Mouse (Mus musculus) embryo, embryonic 11.5 days (tissue): ENCODE data around the gene Dhdh.
A peak's percentile ranks its signal among the peaks of the same experiment; 100 is the strongest.
"Not testable (repeated sequence)": the region's sequence is repeated elsewhere in the genome, so short reads cannot be mapped to it uniquely, and the experiment has no call there.

Experiments used
- DNase-seq: peaks from one replicate; pipeline ENCODE4 v3.0.0-alpha.2; 2012; ENCODE audit warnings: low read depth, low spot score

Dhdh gene

GRCm38 (mm10) chr7:45488293-45489204, at the start of gene Dhdh:
Gene Dhdh (minus strand): TSS chr7:45488805.
- DNase-seq, result no peak

- no peak for DNase-seq
Measured at GRCm38 (mm10) chr7:45537602-45538001, 49.0 kb upstream of the Dhdh start.

DNA sequence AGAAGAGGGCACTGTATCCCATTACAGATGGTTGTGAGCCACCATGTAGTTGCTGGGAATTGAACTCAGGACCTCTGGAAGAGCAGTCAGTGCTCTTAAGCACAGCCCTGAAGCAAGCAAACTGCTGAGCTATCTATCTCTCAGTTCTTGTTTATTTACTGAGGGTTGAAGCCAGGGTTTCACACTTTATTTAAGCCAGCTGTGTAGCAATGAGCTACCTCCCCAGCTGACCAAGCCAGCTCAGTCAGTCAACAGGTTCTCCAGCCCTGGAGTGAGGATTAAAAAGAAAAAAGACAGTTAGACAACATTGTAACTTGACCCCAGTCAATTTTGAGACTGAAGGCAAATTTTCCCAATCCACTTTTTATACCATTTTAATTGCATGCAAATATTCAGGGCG, 47.1 kb upstream of the Dhdh start:
- no peak for DNase-seq

DNA sequence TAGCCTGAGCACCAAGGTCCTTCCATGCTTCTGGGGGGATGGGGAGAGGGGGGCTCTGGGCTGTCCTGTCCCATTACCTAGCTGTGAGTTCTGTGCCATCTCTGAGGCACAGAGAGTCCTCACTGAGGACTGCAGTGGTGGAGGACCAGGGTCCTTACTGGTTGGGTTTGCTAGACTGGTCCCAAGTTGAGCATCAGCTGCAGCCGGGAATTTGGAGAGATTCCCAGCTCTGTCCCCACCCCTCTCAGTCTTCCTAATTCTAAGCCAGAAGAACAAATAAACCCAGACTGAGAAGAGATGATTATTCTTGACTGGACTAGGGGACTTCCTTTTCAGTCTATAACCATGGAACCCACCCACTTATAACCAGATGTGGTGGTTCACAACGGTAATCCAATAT, 42.0 kb upstream of the Dhdh start:
- DNase-seq, result no peak

GRCm38 (mm10) chr7:45529461-45529860, 40.9 kb upstream of the Dhdh start:
- DNase-seq, result no peak

- DNase-seq, result not testable (repeated sequence)
Measured at GRCm38 (mm10) chr7:45527169-45527568, 38.6 kb upstream of the Dhdh start.

DNA sequence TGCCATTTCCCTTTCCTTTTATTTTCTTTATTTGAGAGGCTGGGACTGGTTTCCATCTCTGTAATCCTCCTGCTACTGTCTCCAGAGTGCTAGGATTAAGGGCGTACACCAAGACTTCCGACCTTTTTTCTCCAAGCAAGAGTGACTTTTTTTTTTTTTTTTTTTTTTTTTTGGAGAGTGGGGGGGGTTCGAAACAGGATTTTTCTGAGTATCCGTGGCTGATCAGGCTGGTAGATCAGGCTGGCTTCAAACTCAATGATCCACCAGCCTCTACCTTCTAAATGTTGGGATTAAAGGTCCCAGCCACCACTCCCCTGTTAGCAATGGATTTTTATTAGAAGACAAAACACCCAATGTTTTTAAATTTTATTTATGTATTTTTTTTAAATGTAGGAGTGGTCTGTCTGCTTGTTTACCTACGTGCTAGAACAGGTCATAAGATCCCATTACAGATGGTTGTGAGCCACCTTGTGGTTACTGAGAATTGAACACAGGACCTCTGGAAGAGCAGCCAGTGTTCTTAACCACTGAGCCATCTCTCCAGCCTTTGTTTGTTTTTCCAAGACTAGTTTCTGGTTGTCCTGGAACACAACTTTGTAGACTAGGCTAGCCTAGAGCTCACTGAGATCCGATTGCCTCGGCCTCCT, 38.0 kb upstream of the Dhdh start:
- DNase-seq, result no peak

- peak; percentile 89 for DNase-seq
Measured at GRCm38 (mm10) chr7:45525809-45526473, 37.3 kb upstream of the Dhdh start, which contains the start of the genes Ppp1r15a and Plekha4. Gene Ppp1r15a (minus strand): TSS chr7:45526268. Gene Plekha4 (plus strand): TSS chr7:45526330.

GRCm38 (mm10) chr7:45524841-45525621, 36.4 kb upstream of the Dhdh start:
- no peak for DNase-seq

GRCm38 (mm10) chr7:45523678-45524170, 35.1 kb upstream of the Dhdh start:
- no peak for DNase-seq

DNA sequence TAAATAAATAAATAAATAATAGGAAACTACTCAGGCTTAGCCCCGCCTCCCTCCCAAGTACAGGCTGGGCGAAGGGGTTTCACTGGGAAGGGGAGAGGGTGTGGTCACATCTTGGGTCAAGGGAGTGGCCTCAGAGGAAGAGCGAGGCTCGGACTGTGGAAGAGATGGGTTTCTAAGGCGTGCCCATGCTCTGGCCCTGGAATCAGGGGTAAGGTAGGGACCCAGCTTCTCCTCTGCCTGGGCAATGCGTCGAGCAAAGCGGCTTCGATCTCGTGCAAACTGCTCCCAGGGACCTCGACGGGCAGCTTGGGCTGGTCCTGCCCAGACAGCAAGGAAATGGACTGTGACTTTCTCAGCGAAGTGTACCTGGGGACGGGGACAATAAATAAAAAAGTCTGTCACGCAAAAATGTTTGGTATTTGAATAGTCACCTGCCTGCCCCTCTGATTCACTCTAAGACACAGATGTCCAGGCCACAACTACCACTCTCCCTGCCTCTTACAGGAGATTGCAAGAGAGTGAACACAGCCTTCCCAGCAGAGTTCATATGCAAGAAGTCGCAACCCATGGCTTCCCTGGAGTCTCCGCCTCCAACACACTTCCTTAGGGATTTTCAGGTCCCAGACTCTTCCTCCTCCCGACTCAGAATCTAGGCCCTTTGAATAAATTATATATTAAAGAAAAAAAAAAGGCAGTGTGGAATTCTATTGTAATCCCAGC, 34.5 kb upstream of the Dhdh start:
- no peak for DNase-seq

- no peak for DNase-seq
Measured at GRCm38 (mm10) chr7:45522194-45522752, 33.7 kb upstream of the Dhdh start.

- peak; percentile 88 for DNase-seq
Measured at GRCm38 (mm10) chr7:45521728-45522184, 33.2 kb upstream of the Dhdh start.

DNA sequence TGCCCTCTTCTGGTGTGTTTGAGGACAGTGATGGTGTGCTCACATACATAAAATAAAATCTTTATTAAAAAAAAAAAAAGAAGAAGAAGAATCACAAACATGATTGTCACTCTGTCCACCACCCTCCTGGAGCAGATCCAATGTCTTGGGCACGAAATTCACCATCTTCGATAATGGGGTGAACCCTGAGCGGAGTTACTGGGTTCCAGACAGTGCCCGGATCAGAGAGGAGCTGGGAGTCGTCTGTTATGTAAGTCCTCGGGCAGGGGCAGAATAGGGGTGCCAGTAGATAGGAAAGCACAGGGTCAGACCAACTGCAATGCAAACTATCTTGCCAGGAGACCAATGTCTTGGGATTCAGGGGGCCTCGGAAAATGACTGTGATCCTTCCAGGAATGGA, 32.0 kb upstream of the Dhdh start:
- DNase-seq, result no peak

GRCm38 (mm10) chr7:45519345-45520120, 30.9 kb upstream of the Dhdh start:
- no peak for DNase-seq

DNA sequence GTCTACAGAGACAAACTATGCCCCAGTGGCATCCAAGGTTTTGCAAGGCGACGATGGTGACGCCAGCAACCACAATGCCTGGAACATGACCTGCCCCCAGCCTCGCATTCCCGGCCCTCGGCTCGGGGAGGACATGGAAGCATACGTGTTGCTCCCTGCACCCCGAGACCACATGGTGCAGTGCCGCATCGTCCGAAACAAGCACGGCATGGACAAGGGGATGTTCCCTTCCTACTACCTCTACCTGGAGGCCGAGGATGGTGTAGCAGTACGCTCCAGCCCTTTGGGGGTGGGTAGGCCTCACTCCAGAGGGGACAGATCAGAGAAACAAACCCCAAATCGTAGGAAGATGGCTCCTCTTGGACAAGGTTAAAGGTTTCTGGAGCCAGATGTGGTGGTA, 30.0 kb upstream of the Dhdh start:
- no peak for DNase-seq

DNA sequence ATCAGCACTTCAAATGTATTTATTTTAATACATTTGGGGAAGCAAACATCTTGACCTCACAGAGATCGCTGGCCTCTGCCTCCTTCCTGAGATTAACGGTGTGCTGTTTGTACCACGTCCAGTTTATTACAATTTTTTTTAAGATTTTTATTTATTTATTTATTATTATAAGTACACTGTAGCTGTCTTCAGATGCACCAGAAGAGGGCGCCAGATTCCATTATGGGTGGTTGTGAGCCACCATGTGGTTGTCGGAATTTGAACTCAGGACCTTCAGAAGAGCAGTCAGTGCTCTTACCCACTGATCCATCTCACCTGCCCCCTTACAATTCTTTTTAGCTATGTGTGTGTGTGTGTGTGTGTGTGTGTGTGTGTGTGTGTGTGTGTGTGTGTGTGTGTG, 28.2 kb upstream of the Dhdh start:
- not testable (repeated sequence) for DNase-seq

DNA sequence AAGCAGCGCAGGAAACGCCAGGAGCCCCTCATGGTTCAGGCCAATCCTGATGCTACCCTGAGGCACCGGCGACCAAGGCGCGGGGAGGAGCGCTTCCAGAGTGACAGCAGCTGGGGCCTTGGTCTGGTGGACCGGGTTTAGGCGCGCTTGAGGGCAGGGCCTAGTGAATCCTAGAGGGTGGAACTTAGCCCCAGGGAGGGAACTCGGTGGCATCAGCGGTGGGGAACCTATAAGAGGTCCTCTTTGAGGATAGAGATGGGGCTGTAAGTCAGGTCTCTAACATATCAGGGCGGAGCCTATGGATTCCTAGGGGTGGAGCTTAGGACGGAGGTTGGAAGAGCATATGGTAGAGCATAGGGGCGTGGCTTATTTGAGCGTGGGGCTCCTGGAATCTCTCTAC, 26.8 kb upstream of the Dhdh start:
- DNase-seq, result no peak

DNA sequence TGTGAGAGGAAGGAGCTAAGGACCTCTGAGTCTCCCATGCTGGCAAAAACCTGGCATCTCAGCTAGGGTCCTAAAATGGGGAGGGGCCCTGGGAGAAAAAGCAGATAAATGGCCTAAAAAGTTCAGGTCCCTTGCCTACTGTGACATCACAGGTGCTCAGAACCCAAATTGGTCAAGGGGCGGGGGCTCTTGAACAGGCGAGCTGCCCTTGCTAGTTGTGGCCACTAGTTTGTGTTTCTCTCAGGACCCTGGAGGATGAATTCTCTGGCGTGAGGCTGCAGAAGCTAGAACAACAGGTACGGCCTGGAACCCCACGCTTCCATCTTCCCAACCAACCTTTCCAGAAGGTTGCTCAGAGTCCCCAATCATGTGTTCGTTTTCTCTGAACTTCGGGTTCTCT, 25.8 kb upstream of the Dhdh start:
- DNase-seq, result no peak
